Mouse (Mus musculus) v-Abl transformed pro-B cells (cell line): Measurements from ENCODE around the gene Tgfbr2.

Source experiments
- in situ Hi-C, 2 experiments: fragments of 400-800 bp; cut with MboI; formaldehyde crosslinking; loops; one replicate each; pipeline ENCODE4 v1.15.1; 2025; ENCODE audit not compliant: unreplicated experiment in 2 of 2

Gene Tgfbr2

GRCm38 (mm10) chr9:116197491-116198170 is 22.5 kb upstream of the Tgfbr2 start:
- in situ Hi-C loops = no loop called here

GRCm38 (mm10) chr9:116193889-116194450 is 18.8 kb upstream of the Tgfbr2 start:
- in situ Hi-C loops = no loop called here

GRCm38 (mm10) chr9:116193535-116193881 is 18.3 kb upstream of the Tgfbr2 start:
- in situ Hi-C loops = no loop called here

- in situ Hi-C loops = no loop called here
Observed at GRCm38 (mm10) chr9:116192826-116193534, 17.8 kb upstream of the Tgfbr2 start.

- in situ Hi-C loops = no loop called here
Observed at GRCm38 (mm10) chr9:116192253-116192652, 17.1 kb upstream of the Tgfbr2 start.

- in situ Hi-C loops = no loop called here
Observed at GRCm38 (mm10) chr9:116189831-116190230, 14.7 kb upstream of the Tgfbr2 start.

- in situ Hi-C loops = no loop called here
Observed at GRCm38 (mm10) chr9:116188952-116189666, 13.9 kb upstream of the Tgfbr2 start.

GRCm38 (mm10) chr9:116187181-116187731 is 12.1 kb upstream of the Tgfbr2 start:
- in situ Hi-C loops = no loop called here

- in situ Hi-C loops = no loop called here
Observed at GRCm38 (mm10) chr9:116184903-116185302, 9.7 kb upstream of the Tgfbr2 start.

GRCm38 (mm10) chr9:116183035-116183434 is 7.9 kb upstream of the Tgfbr2 start:
- in situ Hi-C loops = no loop called here

GRCm38 (mm10) chr9:116181608-116182007 is 6.4 kb upstream of the Tgfbr2 start:
- in situ Hi-C loops = no loop called here

- in situ Hi-C loops = loop anchor here (5.0 kb wide), 1 partner anchor 34 kb away; no protein-coding TSS in a partner anchor
Observed at GRCm38 (mm10) chr9:116178151-116178550, 3.0 kb upstream of the Tgfbr2 start.

- in situ Hi-C loops = loop anchor here (5.0 kb wide), 1 partner anchor 35 kb away; no protein-coding TSS in a partner anchor
Observed at GRCm38 (mm10) chr9:116177108-116177507, 1.9 kb upstream of the Tgfbr2 start.

- in situ Hi-C loops = loop anchor here (5.0 kb wide), 1 partner anchor 37 kb away; no protein-coding TSS in a partner anchor
Observed at GRCm38 (mm10) chr9:116175488-116176115, 442 bp upstream of the Tgfbr2 start.

- in situ Hi-C loops = loop anchor here in 1 of 2 experiments (5.0 kb wide), 2 partner anchors 36 to 164 kb away; no protein-coding TSS in a partner anchor
Observed at GRCm38 (mm10) chr9:116173473-116174170, 1.5 kb downstream of the Tgfbr2 start.

GRCm38 (mm10) chr9:116173059-116173458 is 2.1 kb downstream of the Tgfbr2 start:
- in situ Hi-C loops = loop anchor here in 1 of 2 experiments (5.0 kb wide), 2 partner anchors 36 to 164 kb away; no protein-coding TSS in a partner anchor

GRCm38 (mm10) chr9:116169067-116169466 is 6.1 kb downstream of the Tgfbr2 start:
- in situ Hi-C loops = no loop called here

GRCm38 (mm10) chr9:116167304-116167880 is 7.8 kb downstream of the Tgfbr2 start:
- in situ Hi-C loops = no loop called here

- in situ Hi-C loops = no loop called here
Observed at GRCm38 (mm10) chr9:116166363-116166762, 8.8 kb downstream of the Tgfbr2 start.
